Mouse (Mus musculus) embryonic facial prominence, embryonic 14.5 days (tissue): ENCODE results near the gene Rere. TPM values are rescaled to one million over a fixed set of nuclear protein-coding genes. Genes with fewer than 3 reads are reported as not detected.
"Not testable (repeated sequence)": the region's sequence is repeated elsewhere in the genome, so short reads cannot be mapped to it uniquely, and the experiment has no call there.

ENCODE experiments used
- ATAC-seq: fragments of 200-750 bp; cut with Nextera tagmentation; 2 replicates; pipeline ENCODE4 v1.8.0; 2017; ENCODE audit warnings: low read depth, moderate number of reproducible peaks, moderate TSS enrichment
- DNase-seq: peaks from one replicate; pipeline ENCODE4 v3.0.0-alpha.2; 2015; ENCODE audit warnings: low spot score
- H3K27ac ChIP-seq: fragments of 300-500 bp; sonication (generic); replicated peaks from 2 replicates; pipeline ENCODE4 v1.5.1; 2014; ENCODE audit warnings: low read depth, mild to moderate bottlenecking, low read length, moderate library complexity
- H3K27me3 ChIP-seq: fragments of 300-500 bp; sonication (generic); replicated peaks from 2 replicates; pipeline ENCODE4 v1.6.1; 2014; ENCODE audit warnings: low read length; ENCODE audit not compliant: control insufficient read depth, insufficient read depth
- H3K36me3 ChIP-seq: fragments of 300-500 bp; sonication (generic); 2 replicates; pipeline ENCODE4 v1.6.1; 2014; ENCODE audit warnings: low read length, mixed read lengths; ENCODE audit not compliant: control insufficient read depth, insufficient read depth
- H3K4me1 ChIP-seq: fragments of 300-500 bp; sonication (generic); 2 replicates; pipeline ENCODE4 v1.6.1; 2014; ENCODE audit warnings: antibody characterized with exemption, low read length; ENCODE audit not compliant: control insufficient read depth, insufficient read depth
- H3K4me2 ChIP-seq: fragments of 300-500 bp; sonication (generic); 2 replicates; pipeline ENCODE4 v1.6.1; 2014; ENCODE audit warnings: low read depth, mild to moderate bottlenecking, low read length, moderate library complexity, mixed read lengths
- H3K4me3 ChIP-seq: fragments of 300-500 bp; sonication (generic); 2 replicates; pipeline ENCODE4 v1.5.1; 2014; ENCODE audit warnings: low read depth, mild to moderate bottlenecking, low read length
- H3K9ac ChIP-seq: fragments of 300-500 bp; sonication (generic); 2 replicates; pipeline ENCODE4 v1.6.1; 2014; ENCODE audit warnings: low read depth, mild to moderate bottlenecking, low read length, moderate library complexity, mixed read lengths
- H3K9me3 ChIP-seq: fragments of 300-500 bp; sonication (generic); 2 replicates; pipeline ENCODE4 v1.6.1; 2016; ENCODE audit warnings: low read length; ENCODE audit not compliant: control insufficient read depth
- WGBS: fragments of 180-500 bp; shearing (Covaris S2); extraction: QIAGEN DNeasy Blood & Tissue Kit; methylation state at CpG from one replicate; pipeline ENCODE4 v1.1.7; 2014; 5-methylcytosine and 5-hydroxymethylcytosine counted together
- polyA plus RNA-seq: library from polyadenylated mRNA; unstranded; fragments of >200 nt; fragmentation: Nextera tagmentation; extraction: Ambion mirVana; gene quantifications from 2 replicates; pipeline ENCODE4 v1.2.1, GENCODE M21; 2014

Rere gene
- polyA plus RNA-seq, 1 experiment from 2014 or later: 32.0 TPM

- WGBS: 77% methylated on average over 7 of the region's 7 CpGs
- Histone ChIP-seq H3K27ac (no peak overlapping the region), H3K4me1 (no peaks in the 10 kb centered on the region), H3K9me3 (no peaks in the 10 kb centered on the region), H3K27me3 (no peaks in the 10 kb centered on the region), H3K36me3 (peaks cover 20% of the 10 kb centered on the region; the same call in 1 of the 2 replicates), H3K9ac (no peak overlapping the region), H3K4me2 (no peak overlapping the region), H3K4me3 (no peak overlapping the region)
- ATAC-seq (no peak), DNase-seq (no peak)
Observed at GRCm38 (mm10) chr4:150531869-150532268, 250.4 kb downstream of the Rere start.

- Histone ChIP-seq H3K27me3 (no peaks in the 10 kb centered on the region), H3K4me3 (no peak overlapping the region), H3K27ac (peak overlapping the region; percentile 56), H3K4me2 (no peak overlapping the region), H3K36me3 (peaks cover 29% of the 10 kb centered on the region), H3K4me1 (no peaks in the 10 kb centered on the region), H3K9me3 (no peaks in the 10 kb centered on the region), H3K9ac (no peak overlapping the region)
- ATAC-seq: no peak
- DNase-seq: peak; percentile 69
- 68% methylated on average over 3 of the region's 3 CpGs for WGBS
Observed at GRCm38 (mm10) chr4:150536821-150537510, 255.5 kb downstream of the Rere start.

GRCm38 (mm10) chr4:150539846-150540245 is 258.4 kb downstream of the Rere start:
- no peak for ATAC-seq
- no peak overlapping the region for H3K4me3 ChIP-seq
- 57% methylated on average over 1 of the region's 1 CpGs for WGBS
- H3K27ac ChIP-seq: no peak overlapping the region
- no peak overlapping the region for H3K9ac ChIP-seq
- H3K4me1 ChIP-seq: no peaks in the 10 kb centered on the region
- H3K9me3 ChIP-seq: no peaks in the 10 kb centered on the region
- H3K27me3 ChIP-seq: no peaks in the 10 kb centered on the region
- no peak overlapping the region for H3K4me2 ChIP-seq
- peaks cover 27% of the 10 kb centered on the region for H3K36me3 ChIP-seq
- no peak for DNase-seq

- Histone ChIP-seq H3K4me3 (no peak overlapping the region), H3K27me3 (no peaks in the 10 kb centered on the region), H3K4me1 (no peaks in the 10 kb centered on the region), H3K27ac (no peak overlapping the region), H3K4me2 (no peak overlapping the region), H3K9me3 (no peaks in the 10 kb centered on the region), H3K36me3 (peaks cover 21% of the 10 kb centered on the region), H3K9ac (no peak overlapping the region)
- WGBS: 47% methylated on average over 4 of the region's 5 CpGs
- DNase-seq (no peak), ATAC-seq (no peak)
Observed at GRCm38 (mm10) chr4:150540392-150541094, 259.1 kb downstream of the Rere start.

GRCm38 (mm10) chr4:150544231-150544630 is 262.8 kb downstream of the Rere start:
- H3K4me1 ChIP-seq: no peaks in the 10 kb centered on the region
- H3K9me3 ChIP-seq: no peaks in the 10 kb centered on the region
- no peaks in the 10 kb centered on the region for H3K27me3 ChIP-seq
- H3K27ac ChIP-seq: 0 out of 2 replicates have a peak overlapping the region, but pooled peaks have one; percentile 62
- peaks cover 9% of the 10 kb centered on the region for H3K36me3 ChIP-seq
- no peak for ATAC-seq
- 72% methylated on average over 7 of the region's 7 CpGs for WGBS
- H3K4me3 ChIP-seq: no peak overlapping the region
- no peak overlapping the region for H3K4me2 ChIP-seq
- no peak overlapping the region for H3K9ac ChIP-seq
- no peak for DNase-seq

- Histone ChIP-seq H3K4me3 (no peak overlapping the region), H3K4me2 (no peak overlapping the region), H3K4me1 (no peaks in the 10 kb centered on the region), H3K27me3 (no peaks in the 10 kb centered on the region), H3K27ac (peak overlapping the region; percentile 62; the same call in 1 of the 2 replicates), H3K9me3 (no peaks in the 10 kb centered on the region), H3K36me3 (peaks cover 9% of the 10 kb centered on the region), H3K9ac (no peak overlapping the region)
- DNase-seq: peak; percentile 67
- peak; percentile 74 for ATAC-seq
- WGBS: 64% methylated on average over 10 of the region's 10 CpGs
Observed at GRCm38 (mm10) chr4:150544652-150545258, 263.3 kb downstream of the Rere start.

- H3K27ac ChIP-seq: no peak overlapping the region
- no peak overlapping the region for H3K4me2 ChIP-seq
- H3K36me3 ChIP-seq: peaks cover 9% of the 10 kb centered on the region
- no peak overlapping the region for H3K9ac ChIP-seq
- H3K4me1 ChIP-seq: no peaks in the 10 kb centered on the region
- ATAC-seq (no peak), DNase-seq (no peak)
- H3K27me3 ChIP-seq: no peaks in the 10 kb centered on the region
- H3K4me3 ChIP-seq: no peak overlapping the region
- H3K9me3 ChIP-seq: no peaks in the 10 kb centered on the region
- 93% methylated on average over 7 of the region's 7 CpGs for WGBS
Observed at GRCm38 (mm10) chr4:150545775-150546174, 264.3 kb downstream of the Rere start.

GRCm38 (mm10) chr4:150546296-150546695 is 264.9 kb downstream of the Rere start:
- 97% methylated on average over 4 of the region's 4 CpGs for WGBS
- H3K36me3 ChIP-seq: peaks cover 11% of the 10 kb centered on the region
- H3K4me3 ChIP-seq, H3K4me1 ChIP-seq, H3K27me3 ChIP-seq, ATAC-seq, H3K4me2 ChIP-seq, H3K9ac ChIP-seq, H3K9me3 ChIP-seq, H3K27ac ChIP-seq, DNase-seq: not testable (repeated sequence)
